ENCODE assay signal across 18 mouse cellular contexts in genomic region chr3:99329316-99329715, GRCm38 (mm10).
DNase-seq lines count a peak whose midpoint lies in the region; ATAC-seq lines count a peak whose summit lies in the region.
"Had no signal": no experiment of that assay in that cellular context is flagged by ENCODE, and none has a peak within 500 bp of the region (broad histone marks: within the 10 kb centered on the region; RNA-seq: fewer than 3 reads in every experiment).

No protein-coding gene starts in this region.

- DNase-seq in ovary, adult 18-20 months (ENCODE audit: low spot score): peak; percentile 43
- no peak for DNase-seq in ovary, postnatal 10 days (ENCODE audit: low spot score)
- DNase-seq in adrenal gland, postnatal 14 days: peak; percentile 40
- peak; percentile 3 for DNase-seq in lung, postnatal 14 days
- no peak for DNase-seq in embryo, embryonic 11 days
- no peak for DNase-seq in heart, postnatal 36 days
- DNase-seq: cerebellum, adult 2 months; cerebellum, postnatal 14 days; gastrocnemius, postnatal 14 days; kidney, postnatal 25 days; midbrain, embryonic 14.5 days; right cerebral cortex, postnatal 4 days; thymus, adult 18-20 months; thymus, postnatal 36 days had no signal

- no peak for ATAC-seq in megakaryocyte, adult 5-6 weeks (ENCODE audit: poor library complexity, severe bottlenecking)
- ATAC-seq: hindbrain, postnatal 0 days; intestine, postnatal 0 days; Patski had no signal

- intact Hi-C loops in heart, postnatal 36 days (cut with DNase I): no loop called here

Comparison
In these comparisons a context has a peak if more than half of its experiments do, and no peak if none do; other contexts are left out.
1. DNase-seq: peak in ovary, adult 18-20 months (single experiment), adrenal gland, postnatal 14 days (single experiment) and lung, postnatal 14 days (single experiment); none in ovary, postnatal 10 days (single experiment), embryo, embryonic 11 days (single experiment) and heart, postnatal 36 days (0 of 2).